In genomic region chr9:83199771-83200170, GRCm38 (mm10) we compare ENCODE assay signal across 16 mouse cellular contexts. TPM values are rescaled to one million over a fixed set of nuclear protein-coding genes. Genes with fewer than 3 reads are reported as not detected.
A peak's percentile ranks its signal among the peaks of the same experiment; 100 is the strongest.
DNase-seq lines count a peak whose midpoint lies in the region; TF ChIP-seq lines count a peak whose summit lies in the region.
"Had no signal": no experiment of that assay in that cellular context is flagged by ENCODE, and none has a peak within 500 bp of the region (broad histone marks: within the 10 kb centered on the region; RNA-seq: fewer than 3 reads in every experiment).

No protein-coding gene starts in this region.

- no peak overlapping the region for H3K4me3 ChIP-seq in layer of hippocampus, adult 2 months
- H3K4me3 ChIP-seq: midbrain, embryonic 12.5 days; stomach, embryonic 15.5 days had no signal

- no peak for TF ChIP-seq CTCF in layer of hippocampus, adult 2 months (conservative IDR thresholded peaks at IDR 0.05)

- DNase-seq in left cerebral cortex, adult 18-20 months (ENCODE audit: low spot score in 2 of 2), result peak; percentile 11 to 45
- DNase-seq in left cerebral cortex, postnatal 10 days (ENCODE audit: extremely low spot score in 1 of 2, low spot score in 2 of 2), result no peak
- peak; percentile 26 to 63 for DNase-seq in layer of hippocampus, adult 2 months (ENCODE audit: low spot score in 2 of 2)
- peak; percentile 12 to 33 for DNase-seq in layer of hippocampus, postnatal 14 days (ENCODE audit: low spot score in 2 of 2)
- peak; percentile 67 for DNase-seq in telencephalon, adult 2 months (ENCODE audit: low read depth, low spot score)
- DNase-seq in spleen, adult 18-20 months, result no peak
- no peak for DNase-seq in cerebellum, adult 9-11 months
- DNase-seq: cerebellum, adult 18-20 months; cerebellum, postnatal 36 days; gastrocnemius, postnatal 36 days; liver; liver, postnatal 0 days; lung, postnatal 10 days; retina, postnatal 1 day had no signal

- intact Hi-C loops in left cerebral cortex, postnatal 10 days (cut with DNase I), result no loop called here

- H3K27ac ChIP-seq in layer of hippocampus, adult 2 months, result peak overlapping the region; percentile 74
- H3K27ac ChIP-seq: midbrain, embryonic 12.5 days; stomach, embryonic 15.5 days had no signal

RNA-seq across cellular contexts. Expression of gene Hmgn3, which starts 53.3 kb away (rescaled TPM):
- 10 to 100 TPM; 64.5 to 75.2 TPM for total RNA-seq in left cerebral cortex, adult 18-20 months (2021)
- 100 to 1,000 TPM; 107 to 109 TPM for total RNA-seq in left cerebral cortex, postnatal 10 days (2021)
- 10 to 100 TPM; 86.8 to 89.5 TPM for total RNA-seq in layer of hippocampus, adult 2 months (2021)
- total RNA-seq in layer of hippocampus, postnatal 14 days (2021), result 100 to 1,000 TPM; 108 to 116 TPM

Comparison
In these comparisons a context has a peak if more than half of its experiments do, and no peak if none do; other contexts are left out.
1. DNase-seq: peak in left cerebral cortex, adult 18-20 months (2 of 2), layer of hippocampus, adult 2 months (2 of 2), layer of hippocampus, postnatal 14 days (2 of 2) and telencephalon, adult 2 months (single experiment); none in left cerebral cortex, postnatal 10 days (0 of 2), spleen, adult 18-20 months (0 of 2) and cerebellum, adult 9-11 months (single experiment).